Mouse (Mus musculus) neural tube, embryonic 14.5 days (tissue): ENCODE measurements around the gene Gm5447. TPM values are rescaled to one million over a fixed set of nuclear protein-coding genes. Genes with fewer than 3 reads are reported as not detected.

Experiments used
- ATAC-seq: fragments of 200-750 bp; cut with Nextera tagmentation; 2 replicates; pipeline ENCODE4 v1.8.0; 2017; ENCODE audit warnings: low read depth, mild to moderate bottlenecking, moderate TSS enrichment, moderate library complexity
- H3K27ac ChIP-seq: fragments of 300-500 bp; sonication (generic); 2 replicates; pipeline ENCODE4 v1.5.1; 2014; ENCODE audit warnings: low read depth, mild to moderate bottlenecking, control low read depth, low read length, moderate library complexity, mixed read lengths
- H3K27me3 ChIP-seq: fragments of 300-500 bp; sonication (generic); 2 replicates; pipeline ENCODE4 v1.6.1; 2014; ENCODE audit warnings: low read length; ENCODE audit not compliant: control insufficient read depth, insufficient read depth
- H3K36me3 ChIP-seq: fragments of 300-500 bp; sonication (generic); 2 replicates; pipeline ENCODE4 v1.6.1; 2014; ENCODE audit warnings: low read length, mixed read lengths; ENCODE audit not compliant: control insufficient read depth, insufficient read depth
- H3K4me1 ChIP-seq: fragments of 300-500 bp; sonication (generic); 2 replicates; pipeline ENCODE4 v1.6.1; 2014; ENCODE audit warnings: low read length; ENCODE audit not compliant: control insufficient read depth, insufficient read depth
- H3K4me2 ChIP-seq: fragments of 300-500 bp; sonication (generic); 2 replicates; pipeline ENCODE4 v1.6.1; 2014; ENCODE audit warnings: mild to moderate bottlenecking, low read depth, low read length, control low read depth
- H3K4me3 ChIP-seq: fragments of 300-500 bp; sonication (generic); 2 replicates; pipeline ENCODE4 v1.5.1; 2014; ENCODE audit warnings: low read depth, low read length, control low read depth, mixed read lengths
- H3K9ac ChIP-seq: fragments of 300-500 bp; sonication (generic); replicated peaks from 2 replicates; pipeline ENCODE4 v1.6.1; 2014; ENCODE audit warnings: low read depth, mild to moderate bottlenecking, control low read depth, low read length, mixed read lengths
- H3K9me3 ChIP-seq: fragments of 300-500 bp; sonication (generic); 2 replicates; pipeline ENCODE4 v1.6.1; 2016; ENCODE audit warnings: low read length; ENCODE audit not compliant: control insufficient read depth
- WGBS: fragments of 180-500 bp; shearing (Covaris S2); extraction: QIAGEN DNeasy Blood & Tissue Kit; methylation state at CpG from one replicate; pipeline ENCODE4 v1.1.7; 2014; 5-methylcytosine and 5-hydroxymethylcytosine counted together
- polyA plus RNA-seq: library from polyadenylated mRNA; unstranded; fragments of >200 nt; fragmentation: Nextera tagmentation; extraction: Ambion mirVana; gene quantifications from 2 replicates; pipeline ENCODE4 v1.2.1, GENCODE M21; 2014

Gene Gm5447
- polyA plus RNA-seq, 1 experiment from 2014 or later, result not detected

DNA sequence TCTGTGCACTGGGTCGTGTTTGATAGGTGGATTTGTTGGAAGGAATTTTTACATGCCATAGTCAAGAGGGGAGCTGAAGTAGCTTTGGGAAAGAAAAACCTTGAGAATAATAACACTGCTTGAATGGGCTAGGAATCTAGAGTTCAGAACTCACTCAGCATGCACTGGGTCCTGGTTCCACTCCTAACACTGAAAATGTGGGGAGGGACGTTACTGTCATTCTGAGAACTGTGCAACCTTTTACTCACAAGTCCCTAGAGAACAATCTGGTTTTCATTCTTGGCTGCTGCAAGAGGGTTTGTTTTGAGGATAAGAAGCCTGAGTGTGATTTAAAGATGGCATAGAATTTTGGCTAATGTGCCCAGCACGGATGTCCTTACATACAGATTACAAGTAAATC is 49.7 kb downstream of the Gm5447 start:
- no peak overlapping the region for H3K4me2 ChIP-seq
- H3K4me1 ChIP-seq, result no peaks in the 10 kb centered on the region
- no peak overlapping the region for H3K27ac ChIP-seq
- H3K27me3 ChIP-seq, result no peaks in the 10 kb centered on the region
- WGBS, result 76% methylated on average over 3 of the region's 3 CpGs
- no peak for ATAC-seq
- H3K4me3 ChIP-seq, result no peak overlapping the region
- no peak overlapping the region for H3K9ac ChIP-seq
- H3K36me3 ChIP-seq, result no peaks in the 10 kb centered on the region
- no peaks in the 10 kb centered on the region for H3K9me3 ChIP-seq

Other genes starting within 250 kb of the Gm5447 start
- 0.09 TPM in 1 of 2 replicates, not detected in the other for gene Irf4, start 225.0 kb upstream of the Gm5447 start, polyA plus RNA-seq
- gene Hus1b, start 26.4 kb upstream of the Gm5447 start, polyA plus RNA-seq, result 0.35 TPM in 1 of 2 replicates, not detected in the other
- gene Exoc2, start 111 bp upstream of the Gm5447 start, polyA plus RNA-seq, result 56.3 and 61.7 TPM in 2 replicates